Mouse (Mus musculus) brain, adult 10 weeks (tissue): ENCODE results near the gene Tab3. TPM values are rescaled to one million over a fixed set of nuclear protein-coding genes. Genes with fewer than 3 reads are reported as not detected.

Source experiments
- polyA plus RNA-seq: library from polyadenylated mRNA; stranded (reverse); fragments of 350-450 nt; fragmentation: Illumina TruSeq; extraction: RNeasy Lipid Tissue Mini Kit (QIAGEN cat#74804); gene quantifications from one replicate; pipeline ENCODE4 v1.2.3, GENCODE M21; 2015; ENCODE audit warnings: low read depth, low replicate concordance

Tab3 gene
- 12.1 TPM for polyA plus RNA-seq

DNA sequence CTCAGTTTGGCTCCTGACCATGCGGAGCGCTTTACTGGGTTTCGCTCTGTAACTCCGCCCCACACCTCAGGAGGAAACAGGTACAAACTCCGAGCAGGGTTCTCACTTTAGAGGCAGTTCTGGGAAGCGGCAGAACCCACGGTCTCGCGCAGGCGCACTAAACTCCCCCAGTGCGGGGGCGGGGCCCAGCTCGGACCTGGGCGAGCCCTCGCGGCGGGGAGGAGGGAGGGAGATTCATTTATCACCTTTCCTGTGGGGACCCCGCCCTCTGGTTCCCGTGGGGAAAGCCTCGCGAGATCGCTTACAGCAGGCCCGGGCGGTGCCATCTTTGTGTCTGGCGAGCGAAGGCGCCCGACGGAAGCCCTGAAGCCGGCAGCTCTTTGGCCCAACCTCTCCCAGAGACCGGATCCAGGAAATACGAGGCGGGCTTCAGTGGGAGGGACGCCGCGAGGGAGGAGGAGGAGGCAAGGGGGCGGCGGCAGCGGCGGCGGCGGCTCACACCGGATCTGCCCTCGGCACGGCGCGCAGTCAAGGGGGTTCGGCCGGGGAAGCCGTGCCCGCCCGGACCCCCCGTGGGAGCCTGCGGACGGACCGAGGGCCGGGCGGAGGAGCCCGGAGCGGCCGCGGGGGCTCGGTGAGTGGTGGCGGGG lies at the start of gene Tab3:
Tab3 (plus strand) TSS at position 491 of the 650 bp plus-strand sequence.

Other genes starting within 250 kb of the Tab3 start
- 22.8 TPM for gene Gk, start 202.8 kb downstream of the Tab3 start, polyA plus RNA-seq